Mouse (Mus musculus): ENCODE results near the gene Plp2.

Plp2 gene

DNA sequence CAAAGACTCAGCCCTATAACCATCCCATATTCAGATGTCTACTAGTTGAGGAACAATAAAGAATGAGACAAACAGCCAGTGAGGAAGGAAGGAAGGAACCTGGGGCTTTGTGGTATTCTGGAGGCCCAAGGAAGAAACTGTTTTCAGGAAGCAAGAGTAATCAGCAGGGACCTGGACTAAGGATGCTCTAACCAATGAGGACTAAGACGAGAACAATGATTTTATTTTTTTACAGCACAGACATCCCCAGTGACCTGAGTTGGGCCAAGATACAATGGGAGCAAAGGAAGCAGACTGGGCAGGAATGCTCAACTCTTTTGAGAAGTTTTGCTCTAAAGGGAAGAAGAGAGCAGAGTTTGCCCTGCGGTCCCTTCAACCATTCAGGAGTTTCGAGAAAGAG is 8.3 kb downstream of the Plp2 start:
- in situ Hi-C loops (cut with MboI, MseI) = no loop called here

- in situ Hi-C loops (cut with MboI, MseI) = no loop called here
These were observed 10.1 kb downstream of the Plp2 start for GRCm38 (mm10) chrX:7661086-7661485.

GRCm38 (mm10) chrX:7658785-7659589 is 12.2 kb downstream of the Plp2 start:
- in situ Hi-C loops (cut with MboI, MseI) = no loop called here

DNA sequence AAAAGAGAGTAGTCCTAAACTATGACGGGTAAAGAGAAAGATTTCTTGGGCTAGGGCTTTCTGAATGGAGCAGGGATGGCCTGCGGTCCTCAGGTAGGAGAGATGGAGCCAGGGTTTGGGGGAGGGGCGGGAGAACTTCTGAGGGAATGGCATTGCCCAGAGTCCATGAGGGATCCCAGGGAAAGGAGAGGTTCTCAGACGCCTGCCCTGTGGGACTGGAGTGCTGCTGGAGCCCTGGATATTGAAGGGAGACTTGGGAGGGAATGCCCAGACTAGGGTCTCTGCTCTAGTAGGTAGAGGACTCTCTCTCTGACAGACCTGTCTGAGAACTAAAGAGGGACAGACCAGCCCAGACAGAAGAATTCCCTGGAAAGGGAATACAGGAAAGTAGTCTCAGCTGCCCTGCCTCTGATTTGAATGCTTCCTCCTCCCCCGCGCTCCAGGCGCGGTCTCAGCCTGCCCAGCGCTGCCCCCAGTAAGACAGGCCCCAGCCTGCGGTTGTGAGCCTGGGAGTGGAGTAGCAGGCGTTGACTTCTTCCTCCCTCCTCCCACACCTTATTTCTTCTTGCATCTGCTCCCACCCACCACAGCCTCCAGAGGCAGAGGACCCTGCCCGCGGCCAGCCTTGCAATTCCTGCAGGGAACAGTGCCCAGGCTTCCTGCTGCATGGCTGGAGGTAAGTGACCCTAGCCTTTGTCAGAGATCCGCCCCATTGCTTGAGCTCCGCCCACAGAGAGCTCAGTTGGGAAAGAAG is 13.0 kb downstream of the Plp2 start:
- in situ Hi-C loops (cut with MboI, MseI) = no loop called here

DNA sequence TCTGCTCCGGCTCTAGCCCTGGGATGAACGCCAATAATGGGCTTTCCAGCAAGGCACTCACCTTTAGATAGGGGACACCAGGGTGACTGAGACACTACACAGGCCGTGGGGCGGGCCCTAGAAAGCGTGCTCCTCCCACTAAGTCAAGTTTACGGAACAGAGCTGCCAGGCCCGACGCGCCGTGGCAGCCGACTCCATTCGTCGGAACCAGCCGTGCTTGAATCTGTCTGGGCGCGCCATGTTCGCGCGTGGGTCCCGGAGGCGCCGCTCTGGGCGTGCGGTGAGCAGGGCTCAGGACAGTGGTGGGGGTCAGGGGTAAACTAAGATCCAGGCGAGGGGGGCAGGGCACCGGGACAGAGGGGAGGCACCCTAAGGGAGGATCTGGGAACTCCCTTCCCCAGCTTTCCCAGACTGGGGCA is 14.0 kb downstream of the Plp2 start, which contains the start of gene Prickle3:
Gene Prickle3 (plus strand): TSS at position 40 of the 419 bp plus-strand sequence.
- in situ Hi-C loops (cut with MboI, MseI) = no loop called here

GRCm38 (mm10) chrX:7648671-7649304 is 22.4 kb downstream of the Plp2 start:
- in situ Hi-C loops (cut with MboI, MseI) = no loop called here

- in situ Hi-C loops (cut with MboI, MseI) = no loop called here
These were observed 25.8 kb downstream of the Plp2 start for GRCm38 (mm10) chrX:7645349-7645748.

GRCm38 (mm10) chrX:7640785-7641184 is 30.4 kb downstream of the Plp2 start:
- in situ Hi-C loops (cut with MboI, MseI) = loop anchor here in 1 of 2 experiments (5.0 kb wide), 1 partner anchor 63 kb away; no protein-coding TSS in a partner anchor

DNA sequence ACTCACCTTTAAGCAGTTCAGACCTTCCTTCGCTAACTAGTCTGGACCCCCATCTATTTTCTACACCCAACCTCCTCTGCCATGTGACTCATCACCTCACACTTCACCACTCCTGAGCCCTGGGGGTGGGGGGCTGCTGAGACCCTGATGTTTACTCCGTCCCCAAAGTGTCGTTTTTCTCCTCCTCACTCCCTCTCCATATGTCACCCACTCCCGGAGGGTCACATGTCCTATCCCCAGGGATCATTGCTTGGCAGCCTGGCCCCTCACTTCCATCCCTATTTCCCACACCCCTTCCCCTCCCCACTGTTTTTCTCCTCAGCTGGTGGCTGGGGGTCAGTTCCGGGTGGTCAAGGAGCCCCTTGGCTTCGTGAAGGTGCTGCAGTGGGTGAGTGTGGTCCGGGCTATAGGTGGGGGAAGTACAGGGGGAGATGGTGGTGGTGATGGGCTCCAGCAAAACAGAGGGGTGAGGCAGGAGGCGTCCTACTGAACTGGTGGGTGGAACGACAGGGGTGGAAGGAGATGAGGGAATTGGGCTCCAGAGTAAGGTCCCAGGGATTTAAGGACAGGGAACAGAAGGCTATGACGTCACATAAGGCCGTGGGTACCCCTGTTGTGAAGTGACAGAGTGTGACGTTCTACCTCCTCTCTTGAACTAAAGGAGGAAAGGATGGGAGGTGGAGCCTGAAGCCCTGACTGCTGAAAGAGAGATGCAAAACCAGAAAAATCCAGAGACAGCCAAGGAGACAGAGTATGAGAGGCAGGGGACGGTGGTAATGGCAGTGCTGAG is 31.5 kb downstream of the Plp2 start:
- in situ Hi-C loops (cut with MboI, MseI) = loop anchor here in 1 of 2 experiments (5.0 kb wide), 1 partner anchor 62 kb away; no protein-coding TSS in a partner anchor

DNA sequence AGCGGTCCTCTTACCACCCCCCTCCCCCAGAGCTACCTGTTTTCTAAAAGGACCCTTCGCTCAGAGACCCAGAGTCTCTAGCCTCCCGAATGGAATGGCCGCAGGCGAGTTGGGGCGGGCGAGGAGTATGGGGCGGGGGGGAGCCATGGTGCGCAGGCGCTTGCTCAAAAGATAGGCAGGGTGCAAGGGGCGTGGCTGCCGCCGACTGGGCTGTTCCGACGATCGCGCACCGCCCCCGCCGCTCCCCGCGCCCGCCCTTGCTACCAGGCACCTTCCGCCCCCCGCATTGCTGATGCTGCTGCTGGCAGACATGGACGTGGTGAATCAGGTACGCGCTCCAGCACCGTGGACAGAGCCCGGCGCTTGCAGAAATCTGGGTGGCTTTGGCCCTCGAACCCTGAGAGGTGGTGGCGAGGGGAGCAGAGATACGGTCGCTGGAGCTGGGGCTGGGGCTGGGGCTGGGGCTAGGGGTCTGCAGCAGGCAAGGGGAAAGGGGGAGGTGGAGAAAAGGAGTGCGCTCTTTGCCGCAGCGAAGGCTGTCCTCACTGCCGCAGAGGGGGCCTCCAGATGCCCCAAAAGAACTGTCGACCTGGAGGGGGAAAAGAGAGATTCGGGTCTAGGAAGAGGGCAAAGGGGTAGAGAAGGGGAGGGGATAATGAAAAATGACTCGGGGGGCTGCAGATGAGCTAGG is 32.6 kb downstream of the Plp2 start, which contains the start of gene Syp:
Gene Syp (plus strand): TSS at position 71 of the 691 bp plus-strand sequence.
- in situ Hi-C loops (cut with MboI, MseI) = no loop called here

GRCm38 (mm10) chrX:7635101-7635500 is 36.1 kb downstream of the Plp2 start:
- in situ Hi-C loops (cut with MboI, MseI) = no loop called here

DNA sequence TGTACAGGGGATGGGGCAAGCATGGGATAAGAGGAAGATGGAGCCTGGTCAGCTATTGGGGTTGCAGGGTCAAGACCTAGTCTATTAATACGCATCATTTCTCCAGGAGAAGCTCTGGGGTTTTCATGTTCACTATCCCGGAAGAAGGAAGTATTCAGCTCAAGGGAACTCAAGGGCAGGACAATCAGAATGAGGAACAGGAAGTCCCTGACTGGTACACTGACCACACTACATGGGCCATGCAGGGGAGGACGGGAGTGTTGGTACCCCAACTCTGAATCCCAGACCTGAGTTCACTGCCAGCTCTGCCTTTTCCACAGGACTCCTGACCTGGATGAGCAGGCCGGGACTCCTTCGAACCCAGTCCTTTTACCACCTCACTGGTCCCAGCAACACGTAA is 38.6 kb downstream of the Plp2 start:
- in situ Hi-C loops (cut with MboI, MseI) = no loop called here

Measured in T-helper 17 cell (primary cell).